Mouse (Mus musculus): ENCODE results near the gene Slc44a2.

Slc44a2 gene

DNA sequence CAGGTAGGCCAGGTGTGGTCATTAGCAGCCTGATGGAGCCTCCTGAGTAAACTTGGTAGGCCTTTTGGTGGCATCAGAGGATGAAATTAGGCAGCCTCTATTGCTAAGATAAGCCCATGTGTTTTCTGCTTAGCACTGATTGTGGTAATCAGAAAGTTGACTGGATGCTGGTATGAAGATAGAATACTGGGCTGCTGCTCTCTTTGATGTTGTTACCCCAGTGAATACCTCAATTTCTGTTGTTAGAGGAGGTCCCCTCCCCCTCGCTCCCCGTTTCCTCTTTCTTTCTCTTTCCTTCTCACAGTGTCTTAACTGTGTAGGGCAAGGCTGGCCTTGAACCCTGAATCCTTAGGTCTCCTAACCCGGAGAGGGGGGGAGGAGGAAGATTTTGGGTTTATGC, 58.7 kb downstream of the Slc44a2 start:
- no peak for DNase-seq (ENCODE audit: low read depth, low spot score)

DNA sequence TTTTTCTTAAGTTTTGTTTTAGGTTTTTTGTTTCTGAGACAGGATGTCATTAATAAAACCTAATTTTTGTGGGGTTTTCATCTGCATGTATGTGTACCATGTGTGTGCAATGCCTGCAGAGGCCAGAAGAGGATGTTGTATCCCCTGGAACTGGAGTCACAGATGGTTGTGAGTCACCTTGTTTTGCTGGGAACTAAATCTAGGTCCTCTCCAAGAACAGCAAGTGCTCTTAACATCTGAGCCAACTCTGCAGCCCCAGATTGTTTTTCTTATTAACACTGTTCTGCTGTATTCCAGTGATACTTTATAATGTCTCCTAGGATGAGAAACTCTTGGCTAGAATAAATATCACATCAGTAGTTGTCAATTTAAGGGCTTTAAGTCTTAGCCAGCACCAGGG, 60.4 kb downstream of the Slc44a2 start:
- DNase-seq (ENCODE audit: low read depth, low spot score) = no peak

DNA sequence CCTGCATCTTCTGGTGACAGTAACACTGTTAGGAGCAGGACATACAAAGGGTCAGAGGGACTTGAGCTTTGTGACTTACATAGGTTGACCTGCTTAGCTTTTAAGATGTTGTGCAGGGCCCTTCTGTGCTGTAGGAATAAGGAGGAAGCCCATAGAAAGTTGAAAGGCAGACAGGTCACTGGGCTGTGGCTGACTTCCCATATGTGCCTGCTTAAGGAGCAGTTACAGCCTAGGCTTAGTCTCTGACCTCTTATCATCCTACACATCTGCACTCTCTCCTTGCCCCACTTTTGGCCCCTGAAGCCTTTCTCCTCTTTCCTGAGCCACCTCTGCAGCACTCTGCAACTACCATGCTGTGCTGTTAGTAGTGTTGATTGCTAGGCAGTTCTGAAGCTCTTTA, 63.5 kb downstream of the Slc44a2 start:
- DNase-seq (ENCODE audit: low read depth, low spot score) = no peak

DNA sequence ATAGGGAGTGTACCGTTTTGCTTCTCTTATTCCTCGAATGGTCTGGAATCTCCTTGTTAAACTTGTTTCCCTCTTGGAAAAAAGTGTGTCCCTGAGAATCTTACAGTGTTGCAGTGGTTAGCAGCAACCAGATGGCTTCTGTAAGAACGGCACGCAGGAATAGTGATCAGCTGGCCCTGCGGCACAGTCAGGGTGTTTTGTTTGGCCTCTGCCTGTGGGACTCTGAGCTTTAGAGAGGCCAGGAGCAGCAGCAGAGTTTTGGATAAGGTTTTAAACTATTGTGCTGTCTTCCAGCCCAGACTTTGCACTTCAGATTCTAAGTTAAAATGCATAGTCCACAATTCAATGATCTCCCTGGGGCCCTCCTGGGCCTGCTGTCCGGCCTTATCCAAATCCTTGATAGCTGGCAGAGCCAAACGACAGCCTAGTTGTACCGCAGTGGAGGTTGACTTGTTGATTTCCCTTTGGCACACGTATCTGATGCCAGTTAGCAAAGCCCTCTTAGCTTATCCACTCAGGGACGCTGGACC, 72.2 kb downstream of the Slc44a2 start:
- DNase-seq (ENCODE audit: low read depth, low spot score) = no peak

DNA sequence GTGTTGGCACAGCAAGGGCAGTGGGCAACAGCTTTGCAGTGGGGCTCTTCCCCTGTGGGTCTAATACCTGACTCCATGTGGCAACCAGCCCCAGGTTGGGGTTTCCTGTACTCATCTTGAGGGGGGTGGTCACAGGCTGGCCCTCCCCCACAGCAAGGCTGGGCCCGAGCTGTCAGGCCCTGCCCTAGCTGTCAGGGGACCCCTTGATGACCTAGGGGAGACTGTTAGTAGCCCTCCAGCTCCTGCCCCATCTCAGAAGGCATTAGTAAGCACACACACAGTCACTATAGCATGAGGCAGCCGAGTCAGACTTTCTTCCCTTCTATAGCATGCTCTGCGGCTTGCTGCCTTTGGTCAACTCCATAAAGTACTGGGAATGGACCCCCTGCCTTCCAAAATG, 75.2 kb downstream of the Slc44a2 start:
- no peak for DNase-seq (ENCODE audit: low read depth, low spot score)

DNA sequence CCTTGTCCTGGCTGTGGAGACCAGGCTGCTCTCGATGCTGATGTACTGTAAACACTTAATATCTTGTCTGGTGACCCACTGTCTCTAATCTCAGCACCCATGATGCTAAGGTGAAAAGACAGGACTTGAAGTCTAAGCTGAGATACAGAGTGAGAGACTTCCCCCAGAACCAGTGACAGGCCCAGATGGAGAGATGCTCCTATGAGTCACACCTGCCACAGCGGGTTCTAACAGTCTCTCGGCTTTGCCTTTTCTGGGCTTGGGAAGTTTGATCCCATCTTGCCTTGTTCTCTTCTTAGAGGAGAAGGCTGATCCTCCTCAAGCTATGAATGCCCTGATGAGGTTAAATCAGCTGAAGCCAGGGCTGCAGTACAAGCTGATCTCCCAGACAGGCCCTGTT, 76.7 kb downstream of the Slc44a2 start:
- DNase-seq (ENCODE audit: low read depth, low spot score) = no peak

DNA sequence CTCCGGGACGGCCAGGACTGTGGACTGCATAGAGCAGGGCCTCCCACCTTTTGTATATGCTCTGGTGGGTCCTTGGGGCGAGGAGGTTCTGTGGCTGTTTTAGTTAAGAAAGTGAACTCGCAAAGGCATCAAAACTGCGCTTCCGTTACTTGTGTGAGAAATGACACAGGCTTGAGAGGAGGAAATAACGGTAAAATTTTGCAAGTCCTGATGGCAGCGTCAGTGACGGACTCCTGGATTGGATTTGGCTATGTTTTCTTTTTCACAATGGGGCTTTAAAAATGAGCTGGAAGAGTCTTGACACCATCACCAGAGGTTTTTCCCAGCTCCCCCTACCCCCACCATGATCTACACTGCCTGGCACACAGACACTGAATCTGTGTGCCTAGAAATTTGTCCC, 80.5 kb downstream of the Slc44a2 start:
- DNase-seq (ENCODE audit: low read depth, low spot score) = no peak

DNA sequence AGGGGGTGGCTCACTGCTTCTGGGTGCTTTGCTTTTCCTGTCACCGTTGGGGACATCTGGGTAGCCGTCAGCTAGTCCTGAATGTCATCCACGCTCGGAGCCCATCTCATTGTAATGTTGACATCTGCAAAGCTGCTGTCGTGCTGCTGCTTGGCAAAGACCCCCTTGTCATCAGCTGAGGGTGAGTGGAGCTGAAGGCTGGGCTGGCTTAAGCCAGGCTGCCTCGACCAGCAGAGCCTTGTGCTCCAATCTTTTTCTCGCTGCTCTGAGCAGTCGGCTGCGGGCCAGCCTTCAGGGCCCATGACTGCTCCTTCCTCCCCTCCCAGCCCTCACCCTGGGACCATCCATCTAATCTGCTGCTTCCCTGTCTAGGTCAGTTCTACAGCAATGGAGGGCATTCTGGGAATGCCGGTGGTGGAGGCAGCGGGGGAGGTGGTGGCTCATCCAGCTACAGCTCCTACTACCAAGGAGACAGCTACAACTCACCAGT, 82.3 kb downstream of the Slc44a2 start:
- DNase-seq (ENCODE audit: low read depth, low spot score) = no peak

DNA sequence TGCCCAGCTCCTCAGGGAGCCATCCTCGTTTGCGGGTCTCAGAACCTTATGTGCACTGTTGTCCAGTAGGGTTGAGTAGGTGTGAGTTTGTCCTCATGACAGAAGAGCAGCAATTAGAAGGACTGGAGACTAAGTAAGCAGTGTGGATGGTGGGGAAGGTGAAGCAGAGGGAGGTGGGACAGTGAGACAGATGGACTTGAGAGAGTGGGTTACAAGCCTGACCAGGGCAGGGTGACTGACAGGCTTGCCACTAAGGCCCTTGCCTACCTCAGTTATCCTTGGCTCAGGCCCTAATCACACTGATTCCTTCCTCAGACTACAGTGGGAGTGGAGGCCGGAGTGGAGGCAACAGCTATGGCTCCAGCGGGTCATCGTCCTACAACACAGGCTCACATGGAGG, 83.2 kb downstream of the Slc44a2 start:
- no peak for DNase-seq (ENCODE audit: low read depth, low spot score)

Measured in mesoderm, embryonic 11.5 days (tissue).